Mouse (Mus musculus) MEL (cell line): ENCODE data around the gene Cmtm6. TPM values are rescaled to one million over a fixed set of nuclear protein-coding genes. Genes with fewer than 3 reads are reported as not detected.
A peak's percentile ranks its signal among the peaks of the same experiment; 100 is the strongest.

Experiments used
- DNase-seq: peaks from one replicate; pipeline ENCODE4 v3.0.0; 2011; ENCODE audit warnings: low read depth, low spot score
- H3K27ac ChIP-seq: 2 replicates; pipeline ENCODE4 v1.5.1; 2012; ENCODE audit warnings: low read depth, mild to moderate bottlenecking, control low read depth, low read length, moderate library complexity; ENCODE audit not compliant: control insufficient read depth
- H3K27me3 ChIP-seq, 2 experiments: fragments of 150-350 bp in 1 of 2; sonication (generic) in 1 of 2; 2 replicates each; pipeline ENCODE4 v1.6.1; 2012; ENCODE audit warnings: low read length in 2 of 2, mild to moderate bottlenecking in 2 of 2, improper control_type of control experiment in 1 of 2, moderate library complexity in 1 of 2; ENCODE audit not compliant: insufficient read depth in 2 of 2, control insufficient read depth in 1 of 2
- H3K36me3 ChIP-seq, 2 experiments: 2 replicates each; pipeline ENCODE4 v1.6.1; 2012 to 2014; ENCODE audit warnings: low read length in 2 of 2, improper control_type of control experiment in 1 of 2, inconsistent platforms in 1 of 2, mild to moderate bottlenecking in 1 of 2; ENCODE audit not compliant: insufficient read depth in 2 of 2, control insufficient read depth in 1 of 2
- H3K4me1 ChIP-seq, 2 experiments: fragments of 150-350 bp in 1 of 2; sonication (generic) in 1 of 2; 2 replicates each; pipeline ENCODE4 v1.6.1; 2012; ENCODE audit warnings: low read length in 2 of 2, improper control_type of control experiment in 1 of 2, mild to moderate bottlenecking in 1 of 2; ENCODE audit not compliant: insufficient read depth in 2 of 2, control insufficient read depth in 1 of 2
- H3K4me3 ChIP-seq, 2 experiments: fragments of 150-350 bp in 1 of 2; sonication (generic) in 1 of 2; 2 replicates each; pipeline ENCODE4 v1.5.1; 2012; ENCODE audit warnings: low read depth in 2 of 2, low read length in 2 of 2, mild to moderate bottlenecking in 2 of 2, moderate library complexity in 2 of 2, control low read depth in 1 of 2, improper control_type of control experiment in 1 of 2; ENCODE audit not compliant: control insufficient read depth in 1 of 2, insufficient read depth in 1 of 2
- H3K79me2 ChIP-seq: 2 replicates; pipeline ENCODE4 v1.6.1; 2012; ENCODE audit warnings: mild to moderate bottlenecking, low read length, moderate library complexity; ENCODE audit not compliant: control insufficient read depth, poor library complexity, insufficient read depth
- H3K9ac ChIP-seq: 2 replicates; pipeline ENCODE4 v1.6.1; 2012; ENCODE audit warnings: low read depth, mild to moderate bottlenecking, control low read depth, low read length, moderate library complexity; ENCODE audit not compliant: control insufficient read depth, poor library complexity, severe bottlenecking
- H3K9me3 ChIP-seq: fragments of 150-350 bp; sonication (generic); replicated peaks from 2 replicates; pipeline ENCODE4 v1.6.1; 2012; ENCODE audit warnings: mild to moderate bottlenecking, low read length, improper control_type of control experiment, moderate library complexity; ENCODE audit not compliant: insufficient read depth
- CHD1 ChIP-seq: IDR thresholded peaks from 2 replicates; pipeline ENCODE4 v1.6.1; 2012; ENCODE audit warnings: low read depth, mild to moderate bottlenecking, inconsistent platforms, low read length, improper control_type of control experiment
- CHD2 ChIP-seq: IDR thresholded peaks from 2 replicates; pipeline ENCODE4 v1.6.1; 2011; ENCODE audit warnings: low read length, improper control_type of control experiment
- CTCF ChIP-seq, 3 experiments: IDR thresholded peaks in 2 of 3; conservative IDR thresholded peaks in 1 of 3; 2 replicates each; pipeline ENCODE4 v1.5.1; 2011 to 2012; ENCODE audit warnings: low read length in 3 of 3, low read depth in 2 of 3, mild to moderate bottlenecking in 2 of 3, improper control_type of control experiment in 1 of 3, inconsistent platforms in 1 of 3, mixed read lengths in 1 of 3, moderate library complexity in 1 of 3; ENCODE audit not compliant: control insufficient read depth in 1 of 3, insufficient read depth in 1 of 3, poor library complexity in 1 of 3, severe bottlenecking in 1 of 3
- E2F4 ChIP-seq: IDR thresholded peaks from 2 replicates; pipeline ENCODE4 v1.6.1; 2011; ENCODE audit warnings: low read depth, low read length, improper control_type of control experiment, borderline replicate concordance
- GABPA ChIP-seq: IDR thresholded peaks from 2 replicates; pipeline ENCODE4 v1.6.1; 2012; ENCODE audit warnings: low read depth, mild to moderate bottlenecking, inconsistent platforms, low read length, improper control_type of control experiment, moderate library complexity
- GATA1 ChIP-seq: IDR thresholded peaks from 2 replicates; pipeline ENCODE4 v1.6.1; 2011; ENCODE audit warnings: low read depth, low read length, improper control_type of control experiment
- JUND ChIP-seq: IDR thresholded peaks from 2 replicates; pipeline ENCODE4 v1.6.1; 2011; ENCODE audit warnings: low read depth, mild to moderate bottlenecking, improper control_type of control experiment, low read length
- KAT2A ChIP-seq: conservative IDR thresholded peaks from 2 replicates; pipeline ENCODE4 v1.6.1; 2012; ENCODE audit warnings: low read depth, low read length, improper control_type of control experiment, inconsistent platforms
- MAX ChIP-seq: IDR thresholded peaks from 2 replicates; pipeline ENCODE4 v1.6.1; 2011; ENCODE audit warnings: low read length, improper control_type of control experiment
- MEF2A ChIP-seq: IDR thresholded peaks from 2 replicates; pipeline ENCODE4 v1.6.1; 2014; ENCODE audit warnings: low read depth, mild to moderate bottlenecking, inconsistent platforms, low read length, improper control_type of control experiment; ENCODE audit not compliant: poor library complexity, insufficient replicate concordance, severe bottlenecking; ENCODE audit errors: extremely low read depth
- MXI1 ChIP-seq: IDR thresholded peaks from 2 replicates; pipeline ENCODE4 v1.6.1; 2011; ENCODE audit warnings: mild to moderate bottlenecking, low read depth, low read length, improper control_type of control experiment
- MYB ChIP-seq: IDR thresholded peaks from 2 replicates; pipeline ENCODE4 v1.6.1; 2011; ENCODE audit warnings: mild to moderate bottlenecking, low read depth, low read length, improper control_type of control experiment
- MYC ChIP-seq: IDR thresholded peaks from 2 replicates; pipeline ENCODE4 v1.6.1; 2011; ENCODE audit warnings: low read depth, mild to moderate bottlenecking, low read length, improper control_type of control experiment, moderate library complexity
- NRF1 ChIP-seq: IDR thresholded peaks from 2 replicates; pipeline ENCODE4 v1.6.1; 2014; ENCODE audit warnings: low read depth, mild to moderate bottlenecking, inconsistent platforms, low read length, improper control_type of control experiment, moderate library complexity; ENCODE audit not compliant: poor library complexity, insufficient read depth, severe bottlenecking
- POLR2A ChIP-seq, 2 experiments: IDR thresholded peaks; 2 replicates each; pipeline ENCODE4 v1.6.1; 2011 to 2012; ENCODE audit warnings: low read length in 2 of 2, mild to moderate bottlenecking in 2 of 2, control low read depth in 1 of 2, improper control_type of control experiment in 1 of 2, low read depth in 1 of 2, moderate library complexity in 1 of 2; ENCODE audit not compliant: control insufficient read depth in 1 of 2, insufficient read depth in 1 of 2, poor library complexity in 1 of 2
- POLR2AphosphoS2 ChIP-seq: IDR thresholded peaks from 2 replicates; pipeline ENCODE4 v1.6.1; 2011; ENCODE audit warnings: low read length, improper control_type of control experiment
- RCOR1 ChIP-seq: IDR thresholded peaks from 2 replicates; pipeline ENCODE4 v1.6.1; 2012; ENCODE audit warnings: low read depth, mild to moderate bottlenecking, inconsistent platforms, low read length, improper control_type of control experiment
- SIN3A ChIP-seq: IDR thresholded peaks from 2 replicates; pipeline ENCODE4 v1.6.1; 2012; ENCODE audit warnings: low read length, improper control_type of control experiment, inconsistent platforms
- SMC3 ChIP-seq: IDR thresholded peaks from 2 replicates; pipeline ENCODE4 v1.6.1; 2011; ENCODE audit warnings: low read depth, low read length, improper control_type of control experiment
- TAL1 ChIP-seq: IDR thresholded peaks from 2 replicates; pipeline ENCODE4 v1.6.1; 2012; ENCODE audit warnings: mild to moderate bottlenecking, inconsistent platforms, low read length, moderate library complexity, mixed read lengths
- TBP ChIP-seq: IDR thresholded peaks from 2 replicates; pipeline ENCODE4 v1.8.0; 2011; ENCODE audit warnings: low read depth, low read length, improper control_type of control experiment
- TCF12 ChIP-seq: IDR thresholded peaks from 2 replicates; pipeline ENCODE4 v1.6.1; 2014; ENCODE audit warnings: low read depth, mild to moderate bottlenecking, inconsistent platforms, low read length, improper control_type of control experiment, moderate library complexity
- UBTF ChIP-seq: IDR thresholded peaks from 2 replicates; pipeline ENCODE4 v1.6.1; 2012; ENCODE audit warnings: low read depth, mild to moderate bottlenecking, inconsistent platforms, low read length, improper control_type of control experiment, moderate library complexity, borderline replicate concordance; ENCODE audit not compliant: insufficient read depth
- USF1 ChIP-seq: IDR thresholded peaks from 2 replicates; pipeline ENCODE4 v1.6.1; 2014; ENCODE audit warnings: low read depth, mild to moderate bottlenecking, inconsistent platforms, low read length, improper control_type of control experiment, moderate library complexity
- USF2 ChIP-seq, 2 experiments: IDR thresholded peaks; 2 replicates each; pipeline ENCODE4 v1.6.1; 2011 to 2012; ENCODE audit warnings: improper control_type of control experiment in 2 of 2, low read length in 2 of 2, borderline replicate concordance in 1 of 2, inconsistent platforms in 1 of 2, low read depth in 1 of 2, mild to moderate bottlenecking in 1 of 2; ENCODE audit not compliant: insufficient read depth in 1 of 2
- ZC3H11A ChIP-seq: IDR thresholded peaks from 2 replicates; pipeline ENCODE4 v1.6.1; 2012; ENCODE audit warnings: low read depth, mild to moderate bottlenecking, inconsistent platforms, low read length, improper control_type of control experiment
- ZKSCAN1 ChIP-seq: IDR thresholded peaks from 2 replicates; pipeline ENCODE4 v1.6.1; 2012; ENCODE audit warnings: low read depth, mild to moderate bottlenecking, inconsistent platforms, low read length, improper control_type of control experiment, moderate library complexity
- ZMIZ1 ChIP-seq: IDR thresholded peaks from 2 replicates; pipeline ENCODE4 v1.6.1; 2012; ENCODE audit warnings: low read depth, mild to moderate bottlenecking, inconsistent platforms, low read length, improper control_type of control experiment, moderate library complexity
- ZNF384 ChIP-seq: IDR thresholded peaks from 2 replicates; pipeline ENCODE4 v1.6.1; 2012; ENCODE audit warnings: low read depth, mild to moderate bottlenecking, inconsistent platforms, low read length, improper control_type of control experiment
- polyA plus RNA-seq, 2 experiments: library from polyadenylated mRNA; stranded (reverse) in 1 of 2; unstranded in 1 of 2; fragments of >175 nt in 1 of 2; fragments of >200 nt in 1 of 2; gene quantifications; 2 replicates each; pipeline versions ENCODE4 v1.2.1 to v1.2.4; 2012; ENCODE audit warnings: low replicate concordance in 2 of 2, low read depth in 1 of 2; ENCODE audit not compliant: insufficient read length in 2 of 2, insufficient read depth in 1 of 2, missing spikeins in 1 of 2
- total RNA-seq: library from RNA; depleted of rRNA; stranded (reverse); fragments of 300-350 nt; gene quantifications from 2 replicates; pipeline ENCODE4 v1.2.3, GENCODE M21; 2012

The Cmtm6 gene
- total and polyA plus RNA-seq, 3 experiments, result 17.6 to 21.7 TPM; not detected in 1

GRCm38 (mm10) chr9:114796473-114797050 lies 65.6 kb downstream of the Cmtm6 start:
- H3K79me2 ChIP-seq, result no peaks in the 10 kb centered on the region
- no peaks in the 10 kb centered on the region for H3K4me1 ChIP-seq
- H3K27me3 ChIP-seq, result no peaks in the 10 kb centered on the region
- no peak overlapping the region for H3K27ac ChIP-seq
- no peak overlapping the region for H3K4me3 ChIP-seq
- H3K9me3 ChIP-seq, result no peaks in the 10 kb centered on the region
- no peaks in the 10 kb centered on the region for H3K36me3 ChIP-seq
- DNase-seq, result no peak
- TF ChIP-seq NRF1 (no peak), CHD1 (no peak), ZC3H11A (no peak), TAL1 (no peak), USF1 (no peak), USF2 (IDR thresholded peaks at IDR 0.05; ENCODE audit: borderline replicate concordance in 1 of 2, insufficient read depth in 1 of 2, low read depth in 1 of 2, low read length in 2 of 2) (no peak), SIN3A (no peak), GATA1 (no peak)
- TF ChIP-seq, all 39 proteins: peak for 0
- H3K9ac ChIP-seq, result no peak overlapping the region

DNA sequence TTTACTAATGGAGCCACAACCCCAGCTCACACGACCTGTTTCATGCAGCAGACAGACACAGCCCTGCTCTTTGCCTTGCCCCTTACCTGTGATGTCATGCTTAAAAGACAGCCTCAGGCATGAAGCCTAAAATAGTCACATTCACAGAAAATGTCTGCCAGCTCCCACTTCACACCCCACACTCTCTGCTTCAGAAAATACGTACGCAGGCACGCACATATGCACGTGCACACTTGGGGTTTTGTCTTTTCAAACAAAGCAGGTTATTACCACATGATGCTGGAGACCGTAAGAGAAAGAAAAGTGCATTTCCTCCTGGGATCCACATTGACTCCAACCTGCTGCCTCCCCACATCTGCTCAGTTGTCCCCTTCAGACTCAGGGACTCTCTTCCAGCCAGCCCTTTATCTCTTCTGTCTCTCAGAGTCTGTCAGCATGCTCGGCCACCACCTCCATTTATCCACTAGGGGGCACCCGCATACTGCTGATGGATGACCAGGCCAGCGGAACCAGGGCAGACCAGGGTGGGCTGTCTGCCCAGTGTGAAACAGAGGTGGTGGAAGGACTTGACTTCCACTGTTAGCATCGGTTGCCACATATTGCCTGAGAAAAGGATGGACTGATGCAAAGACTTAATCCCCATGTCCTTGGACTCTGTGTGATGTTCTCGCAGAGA lies 66.6 kb downstream of the Cmtm6 start:
- Histone ChIP-seq H3K4me3 (no peak overlapping the region), H3K27ac (no peak overlapping the region), H3K27me3 (no peaks in the 10 kb centered on the region), H3K4me1 (no peaks in the 10 kb centered on the region), H3K9me3 (no peaks in the 10 kb centered on the region), H3K36me3 (no peaks in the 10 kb centered on the region), H3K9ac (no peak overlapping the region), H3K79me2 (no peaks in the 10 kb centered on the region)
- DNase-seq, result peak; percentile 76
- TF ChIP-seq NRF1 (no peak), E2F4 (no peak), JUND (no peak), TCF12 (peak; percentile 16; the same call in 1 of the 2 replicates), MXI1 (no peak), SMC3 (peak; percentile 80), USF2 (IDR thresholded peaks at IDR 0.05; ENCODE audit: borderline replicate concordance in 1 of 2, insufficient read depth in 1 of 2, low read depth in 1 of 2, low read length in 2 of 2) (no peak), TBP (no peak), MYC (no peak), POLR2A (IDR thresholded peaks at IDR 0.05; ENCODE audit: control insufficient read depth in 1 of 2, insufficient read depth in 1 of 2, low read depth in 1 of 2, low read length in 2 of 2, poor library complexity in 1 of 2) (no peak), ZMIZ1 (no peak), ZNF384 (no peak), GATA1 (no peak), CHD2 (no peak), MEF2A (no peak), ZKSCAN1 (no peak), CHD1 (no peak), MAX (no peak), CTCF (IDR thresholded peaks at IDR 0.05 in 2 of 3, conservative IDR thresholded peaks at IDR 0.05 in 1 of 3; ENCODE audit: control insufficient read depth in 1 of 3, insufficient read depth in 1 of 3, low read depth in 2 of 3, low read length in 3 of 3, poor library complexity in 1 of 3, severe bottlenecking in 1 of 3) (peak; percentile 88 to 96 (median 91)), GABPA (no peak), TAL1 (no peak), UBTF (no peak), KAT2A (no peak), RCOR1 (no peak), SIN3A (no peak), MYB (no peak), USF1 (no peak), POLR2AphosphoS2 (no peak)
